Mouse (Mus musculus) intestine, embryonic 14.5 days (tissue): ENCODE measurements at regions not wholly inside any gene's neighbourhood (a gene's known extent, or its start where the extent isn't known, plus 50 kb on each side); places are given as distances from the start of the nearest gene placed in this dataset.

Source experiments
- ATAC-seq: fragments of 200-750 bp; cut with Nextera tagmentation; replicated peaks from 2 replicates; pipeline ENCODE4 v1.8.0; 2017; ENCODE audit warnings: low read depth, moderate number of reproducible peaks, moderate TSS enrichment, moderate library complexity; ENCODE audit not compliant: low FRiP score, low TSS enrichment
- DNase-seq: peaks from one replicate; pipeline ENCODE4 v3.0.0-alpha.2; 2018; ENCODE audit warnings: low spot score
- H3K27ac ChIP-seq: fragments of 300-500 bp; sonication (generic); 2 replicates; pipeline ENCODE4 v1.5.1; 2014; ENCODE audit warnings: low read depth, mild to moderate bottlenecking, control low read depth
- H3K27me3 ChIP-seq: fragments of 300-500 bp; sonication (generic); replicated peaks from 2 replicates; pipeline ENCODE4 v1.6.1; 2014; ENCODE audit warnings: low read length, control low read depth; ENCODE audit not compliant: control insufficient read depth, insufficient read depth
- H3K36me3 ChIP-seq: fragments of 300-500 bp; sonication (generic); 2 replicates; pipeline ENCODE4 v1.6.1; 2014; ENCODE audit warnings: low read length, control low read depth; ENCODE audit not compliant: control insufficient read depth, insufficient read depth
- H3K4me1 ChIP-seq: fragments of 300-500 bp; sonication (generic); replicated peaks from 2 replicates; pipeline ENCODE4 v1.6.1; 2014; ENCODE audit warnings: low read length, control low read depth, mixed read lengths; ENCODE audit not compliant: control insufficient read depth, insufficient read depth
- H3K4me2 ChIP-seq: fragments of 300-500 bp; sonication (generic); 2 replicates; pipeline ENCODE4 v1.6.1; 2014; ENCODE audit warnings: low read length
- H3K4me3 ChIP-seq: fragments of 300-500 bp; sonication (generic); 2 replicates; pipeline ENCODE4 v1.5.1; 2014; ENCODE audit warnings: low read depth, low read length, control low read depth, mixed read lengths
- H3K9ac ChIP-seq: fragments of 300-500 bp; sonication (generic); 2 replicates; pipeline ENCODE4 v1.6.1; 2014; ENCODE audit warnings: mild to moderate bottlenecking, low read length
- H3K9me3 ChIP-seq: fragments of 300-500 bp; sonication (generic); 2 replicates; pipeline ENCODE4 v1.6.1; 2016; ENCODE audit warnings: low read length, control low read depth; ENCODE audit not compliant: control insufficient read depth
- WGBS: fragments of 180-500 bp; shearing (Covaris S2); extraction: QIAGEN DNeasy Blood & Tissue Kit; methylation state at CpG from one replicate; pipeline ENCODE4 v1.1.7; 2014; 5-methylcytosine and 5-hydroxymethylcytosine counted together

GRCm38 (mm10) chr3:66564268-66565245, 267.9 kb upstream of the Veph1 start:
- no peak overlapping the region for H3K9ac ChIP-seq
- no peaks in the 10 kb centered on the region for H3K36me3 ChIP-seq
- no peak overlapping the region for H3K27ac ChIP-seq
- no peak for DNase-seq
- H3K4me1 ChIP-seq, result no peaks in the 10 kb centered on the region
- H3K27me3 ChIP-seq, result no peaks in the 10 kb centered on the region
- H3K9me3 ChIP-seq, result 0 out of 2 replicates have a peak, but pooled peaks cover 4% of the 10 kb centered on the region
- no peak overlapping the region for H3K4me2 ChIP-seq
- ATAC-seq, result no peak
- 68% methylated on average over 7 of the region's 7 CpGs for WGBS
- no peak overlapping the region for H3K4me3 ChIP-seq

GRCm38 (mm10) chr3:66563329-66563728, 266.7 kb upstream of the Veph1 start:
- Histone ChIP-seq H3K4me2 (no peak overlapping the region), H3K36me3 (no peaks in the 10 kb centered on the region), H3K27ac (no peak overlapping the region), H3K4me3 (no peak overlapping the region), H3K27me3 (no peaks in the 10 kb centered on the region), H3K4me1 (no peaks in the 10 kb centered on the region), H3K9ac (no peak overlapping the region), H3K9me3 (0 out of 2 replicates have a peak, but pooled peaks cover 4% of the 10 kb centered on the region)
- 84% methylated on average over 2 of the region's 2 CpGs for WGBS
- DNase-seq (no peak), ATAC-seq (no peak)

- Histone ChIP-seq H3K36me3 (no peaks in the 10 kb centered on the region), H3K4me1 (no peaks in the 10 kb centered on the region), H3K4me2 (no peak overlapping the region), H3K27me3 (no peaks in the 10 kb centered on the region), H3K9me3 (no peaks in the 10 kb centered on the region), H3K27ac (no peak overlapping the region), H3K9ac (no peak overlapping the region), H3K4me3 (no peak overlapping the region)
- ATAC-seq (no peak), DNase-seq (no peak)
- 91% methylated on average over 1 of the region's 1 CpGs for whole genome bisulfite sequencing
Measured at GRCm38 (mm10) chr3:66555538-66555937, 258.9 kb upstream of the Veph1 start.

GRCm38 (mm10) chr3:66550920-66551319, 254.3 kb upstream of the Veph1 start:
- no peak overlapping the region for H3K4me2 ChIP-seq
- no peak for DNase-seq
- H3K9ac ChIP-seq, result no peak overlapping the region
- H3K36me3 ChIP-seq, result no peaks in the 10 kb centered on the region
- no peaks in the 10 kb centered on the region for H3K9me3 ChIP-seq
- no peak overlapping the region for H3K27ac ChIP-seq
- H3K4me1 ChIP-seq, result no peaks in the 10 kb centered on the region
- H3K27me3 ChIP-seq, result no peaks in the 10 kb centered on the region
- no peak for ATAC-seq
- no peak overlapping the region for H3K4me3 ChIP-seq

GRCm38 (mm10) chr3:66546576-66546975, 249.9 kb upstream of the Veph1 start:
- Histone ChIP-seq H3K27me3 (no peaks in the 10 kb centered on the region), H3K9me3 (no peaks in the 10 kb centered on the region), H3K4me3 (no peak overlapping the region), H3K4me2 (no peak overlapping the region), H3K27ac (no peak overlapping the region), H3K9ac (no peak overlapping the region), H3K36me3 (no peaks in the 10 kb centered on the region), H3K4me1 (no peaks in the 10 kb centered on the region)
- ATAC-seq (no peak), DNase-seq (no peak)
- WGBS, result 70% methylated on average over 4 of the region's 4 CpGs

GRCm38 (mm10) chr3:66544139-66544933, 247.7 kb upstream of the Veph1 start:
- Histone ChIP-seq H3K9me3 (no peaks in the 10 kb centered on the region), H3K4me2 (no peak overlapping the region), H3K9ac (no peak overlapping the region), H3K4me3 (no peak overlapping the region), H3K27ac (no peak overlapping the region), H3K4me1 (no peaks in the 10 kb centered on the region), H3K36me3 (no peaks in the 10 kb centered on the region), H3K27me3 (no peaks in the 10 kb centered on the region)
- DNase-seq (no peak), ATAC-seq (no peak)
- 74% methylated on average over 5 of the region's 5 CpGs for WGBS

GRCm38 (mm10) chr3:66542865-66543264, 246.2 kb upstream of the Veph1 start:
- no peak overlapping the region for H3K27ac ChIP-seq
- ATAC-seq, result no peak
- 77% methylated on average over 3 of the region's 3 CpGs for WGBS
- H3K4me1 ChIP-seq, result no peaks in the 10 kb centered on the region
- H3K4me3 ChIP-seq, result no peak overlapping the region
- no peaks in the 10 kb centered on the region for H3K27me3 ChIP-seq
- H3K9ac ChIP-seq, result no peak overlapping the region
- no peaks in the 10 kb centered on the region for H3K36me3 ChIP-seq
- H3K4me2 ChIP-seq, result no peak overlapping the region
- DNase-seq, result no peak
- H3K9me3 ChIP-seq, result no peaks in the 10 kb centered on the region

- no peak overlapping the region for H3K9ac ChIP-seq
- 69% methylated on average over 7 of the region's 7 CpGs for WGBS
- H3K27me3 ChIP-seq, result no peaks in the 10 kb centered on the region
- DNase-seq (no peak), ATAC-seq (no peak)
- H3K9me3 ChIP-seq, result no peaks in the 10 kb centered on the region
- H3K4me3 ChIP-seq, result no peak overlapping the region
- H3K4me2 ChIP-seq, result no peak overlapping the region
- H3K27ac ChIP-seq, result no peak overlapping the region
- H3K4me1 ChIP-seq, result no peaks in the 10 kb centered on the region
- H3K36me3 ChIP-seq, result no peaks in the 10 kb centered on the region
Measured at GRCm38 (mm10) chr3:66537913-66538312, 241.3 kb upstream of the Veph1 start.
